8 mouse cellular contexts compared by ENCODE assay signal in the genomic region with DNA sequence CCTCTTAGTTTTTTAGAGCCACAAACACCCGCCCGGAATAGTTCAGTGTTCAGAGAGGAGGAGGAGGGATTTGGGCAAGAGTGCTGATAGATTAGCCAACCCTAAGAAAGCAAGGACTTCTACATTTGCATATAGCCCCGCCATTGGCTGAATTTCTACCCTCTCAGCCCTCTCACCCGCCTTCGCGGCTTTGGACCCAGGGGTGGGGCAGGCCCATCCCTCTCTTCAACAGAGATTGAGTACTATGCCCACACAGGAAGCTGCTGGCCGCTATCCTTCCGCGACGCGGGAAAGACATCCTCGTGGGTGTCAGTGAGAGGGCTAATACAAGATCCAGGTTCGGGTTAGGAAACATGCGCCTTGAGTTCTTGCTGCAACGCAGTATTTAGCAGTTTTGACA. TPM values are rescaled to one million over a fixed set of nuclear protein-coding genes. Genes with fewer than 3 reads are reported as not detected.
DNase-seq lines count a peak whose midpoint lies in the region; ATAC-seq and TF ChIP-seq lines count a peak whose summit lies in the region.

No protein-coding gene starts in this region.

- H3K9me3 ChIP-seq in MEL (replicated peaks; ENCODE audit: insufficient read depth, low read length): no peaks in the 10 kb centered on the region
- H3K9me3 ChIP-seq in forebrain, embryonic 13.5 days (replicated peaks): no peaks in the 10 kb centered on the region

- TF ChIP-seq EP300 in MEL (IDR thresholded peaks at IDR 0.05; ENCODE audit: low read depth in 1 of 2, low read length in 2 of 2): no peak; a peak in 1 of 4 replicates

- TF ChIP-seq CTCF in MEL (IDR thresholded peaks at IDR 0.05 in 2 of 3, conservative IDR thresholded peaks at IDR 0.05 in 1 of 3; ENCODE audit: control insufficient read depth in 1 of 3, insufficient read depth in 1 of 3, low read depth in 2 of 3, low read length in 3 of 3, poor library complexity in 1 of 3, severe bottlenecking in 1 of 3): no peak
- TF ChIP-seq CTCF in bone marrow macrophage, adult 2 months (IDR thresholded peaks at IDR 0.05; ENCODE audit: low read depth, low read length): no peak

- under 1% methylated on average over 15 of the region's 15 CpGs for WGBS in forebrain, embryonic 13.5 days

- H3K27me3 ChIP-seq in MEL (ENCODE audit: control insufficient read depth in 1 of 2, insufficient read depth in 2 of 2, low read length in 2 of 2): no peaks in the 10 kb centered on the region; a peak in 1 of 4 replicates
- H3K27me3 ChIP-seq in forebrain, embryonic 13.5 days: peaks cover 99% of the 10 kb centered on the region

- no peak for TF ChIP-seq RAD21 in MEL (IDR thresholded peaks at IDR 0.05; ENCODE audit: low read depth, low read length)

- H3K9ac ChIP-seq in MEL (ENCODE audit: control insufficient read depth, low read depth, low read length, poor library complexity, severe bottlenecking): no peak overlapping the region
- no peak overlapping the region for H3K9ac ChIP-seq in forebrain, embryonic 13.5 days

- H3K4me3 ChIP-seq in MEL (ENCODE audit: control insufficient read depth in 1 of 2, insufficient read depth in 1 of 2, low read depth in 2 of 2, low read length in 2 of 2): no peak overlapping the region
- peak overlapping the region; percentile 53; the same call in 1 of the 2 replicates for H3K4me3 ChIP-seq in bone marrow macrophage, adult 2 months (ENCODE audit: insufficient read depth, low read length)
- peak overlapping the region; percentile 45 for H3K4me3 ChIP-seq in forebrain, embryonic 13.5 days

- H3K4me2 ChIP-seq in forebrain, embryonic 13.5 days: peak overlapping the region; percentile 83

- H3K36me3 ChIP-seq in MEL (ENCODE audit: control insufficient read depth in 1 of 2, insufficient read depth in 2 of 2, low read length in 2 of 2): no peaks in the 10 kb centered on the region
- no peaks in the 10 kb centered on the region for H3K36me3 ChIP-seq in forebrain, embryonic 13.5 days (ENCODE audit: poor library complexity, severe bottlenecking)

- peak; percentile 92 for DNase-seq in MEL (ENCODE audit: low read depth, low spot score)
- DNase-seq in heart, postnatal 25 days (ENCODE audit: low spot score): peak; percentile 76
- DNase-seq in kidney, postnatal 4 days: peak; percentile 80 to 86
- DNase-seq in right cerebral cortex, postnatal 25 days: peak; percentile 56

- ATAC-seq in forebrain, embryonic 13.5 days: peak; percentile 84
- peak; percentile 93 for ATAC-seq in megakaryocyte, adult 5-6 weeks (ENCODE audit: poor library complexity, severe bottlenecking)
- no peak for ATAC-seq in erythroblast, adult 5-6 weeks (replicated peaks; ENCODE audit: low FRiP score, poor library complexity, severe bottlenecking)

- TF ChIP-seq POLR2A in MEL (IDR thresholded peaks at IDR 0.05; ENCODE audit: control insufficient read depth in 1 of 2, insufficient read depth in 1 of 2, low read depth in 1 of 2, low read length in 2 of 2, poor library complexity in 1 of 2): no peak
- no peak for TF ChIP-seq POLR2A in bone marrow macrophage, adult 2 months (IDR thresholded peaks at IDR 0.05; ENCODE audit: borderline replicate concordance, low read depth, low read length)

- peaks cover 0 to 8% of the 10 kb centered on the region in 2 experiments; a peak in 1 of 4 replicates for H3K4me1 ChIP-seq in MEL (ENCODE audit: control insufficient read depth in 1 of 2, insufficient read depth in 2 of 2, low read length in 2 of 2)
- H3K4me1 ChIP-seq in bone marrow macrophage, adult 2 months (ENCODE audit: control insufficient read depth, insufficient read depth, low read length): peaks cover 35% of the 10 kb centered on the region
- peaks cover 28% of the 10 kb centered on the region for H3K4me1 ChIP-seq in forebrain, embryonic 13.5 days

- intact Hi-C loops in heart, postnatal 25 days (cut with DNase I): no loop called here

- H3K27ac ChIP-seq in MEL (ENCODE audit: control insufficient read depth, low read depth, low read length): no peak overlapping the region
- H3K27ac ChIP-seq in bone marrow macrophage, adult 2 months (ENCODE audit: insufficient read depth, low read depth, low read length): no peak overlapping the region
- H3K27ac ChIP-seq in forebrain, embryonic 13.5 days: no peak overlapping the region

- no peaks in the 10 kb centered on the region for H3K79me2 ChIP-seq in MEL (ENCODE audit: control insufficient read depth, insufficient read depth, low read length, poor library complexity)

TF ChIP-seq in MEL, 35 proteins besides CTCF, POLR2A, EP300 and RAD21:
- TF ChIP-seq E2F4 (IDR thresholded peaks at IDR 0.05; ENCODE audit: borderline replicate concordance, low read depth, low read length): peak; percentile 69; the same call in 1 of the 2 replicates
- TF ChIP-seq ZC3H11A (IDR thresholded peaks at IDR 0.05; ENCODE audit: low read depth, low read length): no peak
- no peak for TF ChIP-seq MYC (IDR thresholded peaks at IDR 0.05; ENCODE audit: low read depth, low read length)
- TF ChIP-seq MAZ (IDR thresholded peaks at IDR 0.05; ENCODE audit: low read depth, low read length): 0 out of 2 replicates have a peak, but pooled peaks have one; percentile 51
- no peak for TF ChIP-seq GABPA (IDR thresholded peaks at IDR 0.05; ENCODE audit: low read depth, low read length)
TF ChIP-seq in MEL: peak in this region for 2.

RNA-seq across cellular contexts. Expression of a gene that starts 1.4 kb away (rescaled TPM):
- total RNA-seq in MEL (2012; rRNA removed): 0.20 TPM in 1 of 2 replicates, not detected in the other
- not detected for polyA plus RNA-seq in MEL (2012; ENCODE audit: insufficient read depth in 1 of 2, insufficient read length in 2 of 2, low read depth in 1 of 2, low replicate concordance in 2 of 2, missing spikeins in 1 of 2)
- polyA plus RNA-seq in bone marrow macrophage, adult 2 months (2012; ENCODE audit: insufficient read depth, insufficient read length, missing spikeins): 0.62 and 1.0 TPM in 2 replicates
- polyA plus RNA-seq in forebrain, embryonic 13.5 days (2015; fragmentation: Nextera tagmentation; extraction: Ambion mirVana): 0.73 and 0.92 TPM in 2 replicates
- total RNA-seq in heart, postnatal 25 days (2021): under 1 TPM in 1 of 2 experiments, not detected in 1; 0.20 TPM
- 0.11 and 0.14 TPM in 2 replicates for total RNA-seq in megakaryocyte, adult 5-6 weeks (2015)
- 0.55 and 1.1 TPM in 2 replicates for total RNA-seq in megakaryocyte, adult 5-6 weeks (2017)
- total RNA-seq in erythroblast, adult 5-6 weeks (2015; ENCODE audit: low replicate concordance): not detected in 2 replicates
- total RNA-seq in erythroblast, adult 5-6 weeks (2017; ENCODE audit: low replicate concordance): not detected in 2 replicates

RNA-seq across cellular contexts. Expression of a gene that starts 18.2 kb away (rescaled TPM):
- total RNA-seq in MEL (2012; rRNA removed): not detected in 2 replicates
- polyA plus RNA-seq in MEL (2012; ENCODE audit: insufficient read depth in 1 of 2, insufficient read length in 2 of 2, low read depth in 1 of 2, low replicate concordance in 2 of 2, missing spikeins in 1 of 2): not detected
- polyA plus RNA-seq in bone marrow macrophage, adult 2 months (2012; ENCODE audit: insufficient read depth, insufficient read length, missing spikeins): not detected in 2 replicates
- 0.29 and 0.63 TPM in 2 replicates for polyA plus RNA-seq in forebrain, embryonic 13.5 days (2015; fragmentation: Nextera tagmentation; extraction: Ambion mirVana)
- total RNA-seq in heart, postnatal 25 days (2021): not detected
- total RNA-seq in megakaryocyte, adult 5-6 weeks (2015): not detected in 2 replicates
- not detected in 2 replicates for total RNA-seq in megakaryocyte, adult 5-6 weeks (2017)
- total RNA-seq in erythroblast, adult 5-6 weeks (2015; ENCODE audit: low replicate concordance): not detected in 2 replicates
- not detected in 2 replicates for total RNA-seq in erythroblast, adult 5-6 weeks (2017; ENCODE audit: low replicate concordance)

RNA-seq across cellular contexts. Expression of a gene that starts 24.1 kb away (rescaled TPM):
- not detected in 2 replicates for total RNA-seq in MEL (2012; rRNA removed)
- under 1 TPM in 1 of 2 experiments, not detected in 1; 0.03 TPM for polyA plus RNA-seq in MEL (2012; ENCODE audit: insufficient read depth in 1 of 2, insufficient read length in 2 of 2, low read depth in 1 of 2, low replicate concordance in 2 of 2, missing spikeins in 1 of 2)
- not detected in 2 replicates for polyA plus RNA-seq in bone marrow macrophage, adult 2 months (2012; ENCODE audit: insufficient read depth, insufficient read length, missing spikeins)
- polyA plus RNA-seq in forebrain, embryonic 13.5 days (2015; fragmentation: Nextera tagmentation; extraction: Ambion mirVana): not detected in 2 replicates
- 1 to 10 TPM in 1 of 2 experiments, under 1 TPM in 1; 0.96 to 2.7 TPM for total RNA-seq in heart, postnatal 25 days (2021)
- not detected in 2 replicates for total RNA-seq in megakaryocyte, adult 5-6 weeks (2015)
- not detected in 2 replicates for total RNA-seq in megakaryocyte, adult 5-6 weeks (2017)
- total RNA-seq in erythroblast, adult 5-6 weeks (2015; ENCODE audit: low replicate concordance): not detected in 2 replicates
- total RNA-seq in erythroblast, adult 5-6 weeks (2017; ENCODE audit: low replicate concordance): 0.14 TPM in 1 of 2 replicates, not detected in the other

RNA-seq across cellular contexts. Expression of a gene that starts 59.8 kb away (rescaled TPM):
- total RNA-seq in MEL (2012; rRNA removed): not detected in 2 replicates
- not detected for polyA plus RNA-seq in MEL (2012; ENCODE audit: insufficient read depth in 1 of 2, insufficient read length in 2 of 2, low read depth in 1 of 2, low replicate concordance in 2 of 2, missing spikeins in 1 of 2)
- 165 and 189 TPM in 2 replicates for polyA plus RNA-seq in bone marrow macrophage, adult 2 months (2012; ENCODE audit: insufficient read depth, insufficient read length, missing spikeins)
- 0.81 and 1.4 TPM in 2 replicates for polyA plus RNA-seq in forebrain, embryonic 13.5 days (2015; fragmentation: Nextera tagmentation; extraction: Ambion mirVana)
- 10 to 100 TPM; 11.1 to 11.9 TPM for total RNA-seq in heart, postnatal 25 days (2021)
- total RNA-seq in megakaryocyte, adult 5-6 weeks (2015): 73.8 and 76.6 TPM in 2 replicates
- 72.2 and 76.2 TPM in 2 replicates for total RNA-seq in megakaryocyte, adult 5-6 weeks (2017)
- 10.0 and 16.7 TPM in 2 replicates for total RNA-seq in erythroblast, adult 5-6 weeks (2015; ENCODE audit: low replicate concordance)
- 5.1 and 6.7 TPM in 2 replicates for total RNA-seq in erythroblast, adult 5-6 weeks (2017; ENCODE audit: low replicate concordance)

Comparison
In these comparisons a context has a peak if more than half of its experiments do, and no peak if none do; other contexts are left out.
1. H3K4me3 ChIP-seq: peak in bone marrow macrophage, adult 2 months (single experiment) and forebrain, embryonic 13.5 days (single experiment); none in MEL (0 of 2).
2. Peak in every context shown above with its lines, with median percentiles within 50 percentile points of each other: DNase-seq.